Mouse (Mus musculus) megakaryocyte-erythroid progenitor cell, adult 5-6 weeks (primary cell): ENCODE results near the gene Chrna1. TPM values are rescaled to one million over a fixed set of nuclear protein-coding genes. Genes with fewer than 3 reads are reported as not detected.
A peak's percentile ranks its signal among the peaks of the same experiment; 100 is the strongest.

Experiments used
- ATAC-seq: replicated peaks from 2 replicates; pipeline ENCODE4 v1.8.0; 2016; ENCODE audit warnings: mild to moderate bottlenecking, inconsistent platforms; ENCODE audit not compliant: severe bottlenecking, poor library complexity, low FRiP score, low TSS enrichment
- total RNA-seq, 2 experiments: library from RNA; stranded (forward) in 1 of 2; stranded (reverse) in 1 of 2; fragments of 200-1000, 215-1000 nt in 1 of 2; fragments of >200 nt in 1 of 2; fragmentation: Nextera tagmentation in 1 of 2; gene quantifications; 2 replicates each; pipeline ENCODE4 v1.2.3; 2014 to 2017

Chrna1 gene
- total RNA-seq, 2 experiments from 2014 or later = 0.28 TPM; not detected in 1

- no peak for ATAC-seq
These were observed 12.3 kb upstream of the Chrna1 start for GRCm38 (mm10) chr2:73592231-73593100.

- ATAC-seq = no peak
These were observed 11.1 kb upstream of the Chrna1 start for GRCm38 (mm10) chr2:73591246-73591645.

- no peak for ATAC-seq
These were observed 10.0 kb upstream of the Chrna1 start for GRCm38 (mm10) chr2:73590106-73590505.

GRCm38 (mm10) chr2:73588951-73589350, 8.8 kb upstream of the Chrna1 start:
- no peak for ATAC-seq

- no peak for ATAC-seq
These were observed 7.0 kb upstream of the Chrna1 start for GRCm38 (mm10) chr2:73587109-73587506.

- no peak for ATAC-seq
These were observed 6.4 kb upstream of the Chrna1 start for GRCm38 (mm10) chr2:73586392-73587108.

- ATAC-seq = no peak
These were observed 5.3 kb upstream of the Chrna1 start for GRCm38 (mm10) chr2:73585347-73585831.

GRCm38 (mm10) chr2:73584645-73585346, 4.7 kb upstream of the Chrna1 start:
- ATAC-seq = peak; percentile 81

GRCm38 (mm10) chr2:73580720-73581119, 582 bp upstream of the Chrna1 start:
- no peak for ATAC-seq

- ATAC-seq = no peak
These were observed 970 bp downstream of the Chrna1 start for GRCm38 (mm10) chr2:73579168-73579567.

GRCm38 (mm10) chr2:73574418-73574817, 5.7 kb downstream of the Chrna1 start:
- no peak for ATAC-seq

GRCm38 (mm10) chr2:73573556-73573955, 6.6 kb downstream of the Chrna1 start:
- ATAC-seq = no peak

GRCm38 (mm10) chr2:73572539-73573372, 7.4 kb downstream of the Chrna1 start:
- peak; percentile 84 for ATAC-seq

GRCm38 (mm10) chr2:73571901-73572300, 8.2 kb downstream of the Chrna1 start:
- no peak for ATAC-seq

GRCm38 (mm10) chr2:73571304-73571703, 8.8 kb downstream of the Chrna1 start:
- ATAC-seq = no peak

- ATAC-seq = peak; percentile 93
These were observed 13.0 kb downstream of the Chrna1 start for GRCm38 (mm10) chr2:73566989-73567605.

GRCm38 (mm10) chr2:73566162-73566561, 14.0 kb downstream of the Chrna1 start:
- ATAC-seq = no peak

- ATAC-seq = no peak
These were observed 16.4 kb downstream of the Chrna1 start for GRCm38 (mm10) chr2:73563690-73564089.

GRCm38 (mm10) chr2:73562656-73563055, 17.5 kb downstream of the Chrna1 start:
- ATAC-seq = no peak
